Mouse (Mus musculus) heart, embryonic 13.5 days (tissue): ENCODE measurements at regions not wholly inside any gene's neighbourhood (a gene's known extent, or its start where the extent isn't known, plus 50 kb on each side); places are given as distances from the start of the nearest gene placed in this dataset.

Experiments
- ATAC-seq: fragments of 200-750 bp; cut with Nextera tagmentation; 2 replicates; pipeline ENCODE4 v1.8.0; 2017; ENCODE audit warnings: moderate TSS enrichment; ENCODE audit not compliant: insufficient number of reproducible peaks, low FRiP score, low TSS enrichment; ENCODE audit errors: extremely low read depth
- H3K27ac ChIP-seq: fragments of 300-500 bp; sonication (generic); replicated peaks from 2 replicates; pipeline ENCODE4 v1.5.1; 2015; ENCODE audit warnings: moderate library complexity, mild to moderate bottlenecking, inconsistent platforms
- H3K27me3 ChIP-seq: fragments of 300-500 bp; sonication (generic); replicated peaks from 2 replicates; pipeline ENCODE4 v1.6.1; 2015; ENCODE audit warnings: mild to moderate bottlenecking, inconsistent platforms
- H3K36me3 ChIP-seq: fragments of 300-500 bp; sonication (generic); 2 replicates; pipeline ENCODE4 v1.6.1; 2015; ENCODE audit warnings: mild to moderate bottlenecking, inconsistent platforms
- H3K4me1 ChIP-seq: fragments of 300-500 bp; sonication (generic); 2 replicates; pipeline ENCODE4 v1.6.1; 2015; ENCODE audit warnings: inconsistent platforms
- H3K4me2 ChIP-seq: fragments of 300-500 bp; sonication (generic); 2 replicates; pipeline ENCODE4 v1.6.1; 2015; ENCODE audit warnings: inconsistent platforms, mild to moderate bottlenecking, moderate library complexity
- H3K4me3 ChIP-seq: fragments of 300-500 bp; sonication (generic); 2 replicates; pipeline ENCODE4 v1.5.1; 2015; ENCODE audit warnings: moderate library complexity, mild to moderate bottlenecking, inconsistent platforms
- H3K9ac ChIP-seq: fragments of 300-500 bp; sonication (generic); 2 replicates; pipeline ENCODE4 v1.6.1; 2015; ENCODE audit warnings: inconsistent platforms, mild to moderate bottlenecking, moderate library complexity
- H3K9me3 ChIP-seq: fragments of 300-500 bp; sonication (generic); 2 replicates; pipeline ENCODE4 v1.6.1; 2016; ENCODE audit warnings: inconsistent platforms
- WGBS: fragments of 180-500 bp; shearing (Covaris S2); methylation state at CpG from one replicate; pipeline ENCODE4 v1.1.7; 2015; ENCODE audit warnings: mixed read lengths; 5-methylcytosine and 5-hydroxymethylcytosine counted together

DNA sequence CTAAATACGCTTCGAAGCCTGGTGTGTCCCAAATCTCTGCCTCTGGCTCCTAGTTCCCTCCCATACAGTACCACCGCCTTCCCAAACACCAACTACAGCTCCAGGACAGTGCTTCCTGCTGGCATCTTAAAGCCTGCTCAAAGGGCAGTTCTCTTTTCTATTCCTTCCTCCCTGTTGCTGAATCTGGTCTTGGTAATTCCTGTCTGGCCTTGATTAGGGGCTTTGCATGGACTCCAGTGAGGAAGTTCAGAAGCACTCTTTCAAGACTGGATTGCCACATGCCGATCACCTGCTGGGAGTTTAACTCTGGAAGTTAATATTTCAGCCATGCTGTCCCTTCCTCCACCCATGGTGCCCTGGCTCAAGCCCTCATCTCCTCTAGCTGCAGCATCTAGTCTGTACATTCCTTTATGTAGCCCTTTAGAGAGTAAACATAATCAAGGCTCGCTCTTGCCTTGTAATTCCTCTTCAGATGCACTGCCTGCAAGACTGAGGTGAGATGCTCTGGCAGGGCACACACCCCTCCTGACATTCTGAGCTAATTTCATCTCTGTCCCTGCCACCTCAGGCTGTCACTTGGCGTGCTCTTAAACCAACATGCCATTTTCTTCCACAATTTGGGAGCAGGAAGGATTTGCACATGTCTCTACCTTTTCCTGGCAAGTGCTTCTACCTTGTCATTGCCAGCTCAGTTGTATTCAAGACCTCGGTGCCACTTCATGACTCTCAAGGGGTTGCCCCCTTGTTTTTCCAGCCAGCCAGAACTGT lies 148.8 kb upstream of the Bcl6 start:
- Histone ChIP-seq H3K27ac (no peak overlapping the region), H3K9me3 (no peaks in the 10 kb centered on the region), H3K27me3 (peaks cover 6% of the 10 kb centered on the region; the same call in 1 of the 2 replicates), H3K4me2 (no peak overlapping the region), H3K4me3 (no peak overlapping the region), H3K9ac (no peak overlapping the region), H3K36me3 (no peaks in the 10 kb centered on the region), H3K4me1 (peaks cover 9% of the 10 kb centered on the region; the same call in 1 of the 2 replicates)
- WGBS = 79% methylated on average over 7 of the region's 7 CpGs
- ATAC-seq = no peak

GRCm38 (mm10) chr16:24136483-24137148 lies 148.0 kb upstream of the Bcl6 start:
- no peak for ATAC-seq
- Histone ChIP-seq H3K4me3 (no peak overlapping the region), H3K9me3 (no peaks in the 10 kb centered on the region), H3K9ac (no peak overlapping the region), H3K36me3 (no peaks in the 10 kb centered on the region), H3K4me1 (peaks cover 9% of the 10 kb centered on the region; the same call in 1 of the 2 replicates), H3K4me2 (no peak overlapping the region), H3K27ac (no peak overlapping the region), H3K27me3 (peaks cover 6% of the 10 kb centered on the region; the same call in 1 of the 2 replicates)
- WGBS = 72% methylated on average over 5 of the region's 5 CpGs

- H3K4me3 ChIP-seq = no peak overlapping the region
- WGBS = 83% methylated on average over 5 of the region's 5 CpGs
- ATAC-seq = no peak
These were observed 147.2 kb upstream of the Bcl6 start for GRCm38 (mm10) chr16:24135841-24136240.

GRCm38 (mm10) chr16:24135351-24135750 lies 146.7 kb upstream of the Bcl6 start:
- Histone ChIP-seq H3K4me2 (no peak overlapping the region), H3K9me3 (no peaks in the 10 kb centered on the region), H3K36me3 (no peaks in the 10 kb centered on the region), H3K4me1 (peaks cover 6% of the 10 kb centered on the region; the same call in 1 of the 2 replicates), H3K4me3 (no peak overlapping the region), H3K27me3 (peaks cover 6% of the 10 kb centered on the region; the same call in 1 of the 2 replicates), H3K27ac (no peak overlapping the region), H3K9ac (no peak overlapping the region)
- ATAC-seq = no peak
- WGBS = 85% methylated on average over 4 of the region's 4 CpGs

More at GRCm38 (mm10) chr16:24135841-24136240, 147.2 kb upstream of the Bcl6 start:
- Histone ChIP-seq H3K27ac (no peak overlapping the region), H3K4me2 (no peak overlapping the region), H3K36me3 (no peaks in the 10 kb centered on the region), H3K9ac (no peak overlapping the region), H3K9me3 (no peaks in the 10 kb centered on the region), H3K27me3 (peaks cover 6% of the 10 kb centered on the region; the same call in 1 of the 2 replicates), H3K4me1 (peaks cover 6% of the 10 kb centered on the region; the same call in 1 of the 2 replicates)

- WGBS = 56% methylated on average over 4 of the region's 4 CpGs
- Histone ChIP-seq H3K4me3 (no peak overlapping the region), H3K36me3 (no peaks in the 10 kb centered on the region), H3K27me3 (peaks cover 6% of the 10 kb centered on the region; the same call in 1 of the 2 replicates), H3K27ac (no peak overlapping the region), H3K9ac (no peak overlapping the region), H3K4me1 (peaks cover 7% of the 10 kb centered on the region; the same call in 1 of the 2 replicates), H3K4me2 (no peak overlapping the region), H3K9me3 (no peaks in the 10 kb centered on the region)
- no peak for ATAC-seq
These were observed 145.9 kb upstream of the Bcl6 start for GRCm38 (mm10) chr16:24134486-24135050.

DNA sequence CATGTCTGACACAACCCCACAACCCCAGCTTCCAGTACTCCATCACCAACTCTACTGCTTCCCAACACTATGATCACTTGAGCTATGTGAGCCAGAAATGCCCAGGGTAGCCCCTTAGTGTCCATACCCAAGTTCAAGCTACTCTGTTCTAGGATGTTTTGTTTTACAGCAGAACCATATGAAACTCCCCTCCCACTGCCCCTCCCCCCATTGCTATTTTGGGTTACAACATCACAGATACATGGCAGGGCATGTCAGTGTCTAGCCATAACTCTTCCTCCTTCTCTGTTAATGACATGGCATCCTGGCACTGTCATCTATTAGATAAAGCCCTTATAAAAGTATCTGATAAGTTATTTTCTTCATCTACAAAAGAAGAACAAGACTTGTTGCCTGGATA lies 142.0 kb upstream of the Bcl6 start:
- no peak overlapping the region for H3K4me2 ChIP-seq

DNA sequence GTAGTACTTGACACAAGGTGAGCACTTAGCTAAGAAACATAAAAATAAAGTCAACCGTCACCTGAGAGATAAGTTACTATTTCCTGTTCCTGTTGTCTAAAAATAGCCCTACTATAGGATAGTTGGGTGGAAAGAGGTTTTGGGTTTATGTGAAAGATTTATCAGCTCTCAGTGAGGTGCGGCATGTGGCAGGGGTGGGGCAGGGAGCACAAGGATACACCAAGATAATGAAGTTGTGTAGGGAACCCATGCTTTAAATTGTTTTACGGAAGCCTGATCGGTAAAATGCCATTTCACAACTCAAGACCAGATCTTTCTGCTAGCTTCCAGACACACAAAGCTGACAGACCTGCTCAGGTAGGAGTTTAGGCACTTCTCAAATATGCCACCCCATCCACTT lies 141.0 kb upstream of the Bcl6 start:
- no peak overlapping the region for H3K27ac ChIP-seq
- no peak overlapping the region for H3K4me2 ChIP-seq
- no peaks in the 10 kb centered on the region for H3K36me3 ChIP-seq
- H3K9ac ChIP-seq = no peak overlapping the region
- 76% methylated on average over 4 of the region's 4 CpGs for WGBS
- ATAC-seq = no peak
- H3K4me3 ChIP-seq = no peak overlapping the region
- no peaks in the 10 kb centered on the region for H3K9me3 ChIP-seq
- no peaks in the 10 kb centered on the region for H3K27me3 ChIP-seq
- peaks cover 8% of the 10 kb centered on the region; the same call in 1 of the 2 replicates for H3K4me1 ChIP-seq

More for the DNA sequence above, 142.0 kb upstream of the Bcl6 start:
- Histone ChIP-seq H3K27ac (no peak overlapping the region), H3K36me3 (no peaks in the 10 kb centered on the region), H3K9ac (no peak overlapping the region), H3K9me3 (no peaks in the 10 kb centered on the region), H3K4me3 (no peak overlapping the region), H3K27me3 (no peaks in the 10 kb centered on the region), H3K4me1 (peaks cover 9% of the 10 kb centered on the region; the same call in 1 of the 2 replicates)
- no peak for ATAC-seq

GRCm38 (mm10) chr16:24128566-24128965 lies 139.9 kb upstream of the Bcl6 start:
- Histone ChIP-seq H3K4me3 (no peak overlapping the region), H3K4me1 (peaks cover 3% of the 10 kb centered on the region; the same call in 1 of the 2 replicates), H3K4me2 (no peak overlapping the region), H3K36me3 (no peaks in the 10 kb centered on the region), H3K27ac (no peak overlapping the region), H3K27me3 (no peaks in the 10 kb centered on the region), H3K9me3 (no peaks in the 10 kb centered on the region), H3K9ac (no peak overlapping the region)
- ATAC-seq = no peak
- 62% methylated on average over 3 of the region's 3 CpGs for whole genome bisulfite sequencing

GRCm38 (mm10) chr16:24124766-24125165 lies 136.1 kb upstream of the Bcl6 start:
- no peak overlapping the region for H3K4me3 ChIP-seq
- 79% methylated on average over 5 of the region's 5 CpGs for WGBS
- H3K27me3 ChIP-seq = no peaks in the 10 kb centered on the region
- ATAC-seq = no peak
- H3K9me3 ChIP-seq = no peaks in the 10 kb centered on the region
- H3K4me1 ChIP-seq = peaks cover 3% of the 10 kb centered on the region; the same call in 1 of the 2 replicates
- H3K36me3 ChIP-seq = no peaks in the 10 kb centered on the region
- no peak overlapping the region for H3K27ac ChIP-seq
- H3K9ac ChIP-seq = no peak overlapping the region
- no peak overlapping the region for H3K4me2 ChIP-seq

- WGBS = 65% methylated on average over 4 of the region's 4 CpGs
These were observed 135.4 kb upstream of the Bcl6 start for GRCm38 (mm10) chr16:24124083-24124482.

GRCm38 (mm10) chr16:24121633-24122032 lies 133.0 kb upstream of the Bcl6 start:
- Histone ChIP-seq H3K4me3 (no peak overlapping the region), H3K4me1 (no peaks in the 10 kb centered on the region), H3K9ac (no peak overlapping the region), H3K9me3 (no peaks in the 10 kb centered on the region), H3K27me3 (no peaks in the 10 kb centered on the region), H3K4me2 (no peak overlapping the region), H3K27ac (no peak overlapping the region), H3K36me3 (no peaks in the 10 kb centered on the region)
- no peak for ATAC-seq
- 87% methylated on average over 6 of the region's 6 CpGs for WGBS

More at GRCm38 (mm10) chr16:24124083-24124482, 135.4 kb upstream of the Bcl6 start:
- no peak overlapping the region for H3K27ac ChIP-seq
- no peak overlapping the region for H3K9ac ChIP-seq
- H3K36me3 ChIP-seq = no peaks in the 10 kb centered on the region
- H3K4me2 ChIP-seq = no peak overlapping the region
- no peak for ATAC-seq
- no peak overlapping the region for H3K4me3 ChIP-seq
- no peaks in the 10 kb centered on the region for H3K4me1 ChIP-seq
- no peaks in the 10 kb centered on the region for H3K27me3 ChIP-seq
- H3K9me3 ChIP-seq = no peaks in the 10 kb centered on the region
